Mouse (Mus musculus): ENCODE measurements around the gene Gpr83.

Gpr83 gene

DNA sequence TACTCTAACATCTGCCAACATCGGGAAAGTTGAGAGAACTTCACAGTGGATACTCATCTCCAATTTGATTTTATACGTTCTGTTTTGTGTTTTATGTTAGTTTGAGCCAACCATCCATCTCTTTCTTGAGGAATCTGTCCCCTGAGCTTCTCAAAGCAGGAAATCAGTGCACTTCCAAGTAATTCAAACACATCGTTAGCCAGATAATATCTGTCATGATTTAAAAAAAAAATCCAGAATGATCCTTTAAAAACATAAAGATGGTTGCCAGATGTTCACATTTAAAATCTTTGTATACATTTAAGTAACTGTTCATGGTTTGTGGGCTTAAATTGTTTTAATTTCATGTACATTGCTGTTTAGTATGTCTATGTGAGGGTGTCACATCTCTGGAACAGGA is 45.9 kb downstream of the Gpr83 start:
- DNase-seq, result no peak

DNA sequence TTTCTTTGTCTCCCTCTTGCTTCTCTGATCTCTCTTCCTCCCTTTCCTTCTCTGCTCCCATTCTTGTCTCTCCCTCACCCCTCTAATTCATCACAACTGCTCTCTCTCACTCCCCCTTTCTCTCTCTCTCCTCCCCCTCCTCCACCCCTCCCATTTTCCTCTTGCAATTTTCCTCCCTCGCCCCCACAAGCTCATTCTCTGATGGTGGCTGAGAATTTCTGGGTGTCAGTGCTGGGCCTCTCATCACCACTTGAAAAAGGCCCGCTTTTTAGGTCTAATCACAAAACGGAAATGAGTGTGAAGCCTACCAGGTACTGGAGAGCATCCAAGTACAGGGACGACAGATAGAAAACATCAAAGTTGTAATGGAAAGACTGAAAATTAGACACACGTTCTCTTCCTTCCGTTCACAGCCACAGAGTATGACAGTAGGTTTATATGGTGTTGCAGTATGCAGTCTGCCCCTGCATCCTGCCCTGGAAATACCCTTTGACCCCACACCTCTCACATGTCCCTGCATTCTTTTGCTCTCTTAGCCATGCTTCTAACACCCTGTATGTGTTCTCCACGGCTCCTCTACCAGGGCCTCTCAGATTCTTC is 47.9 kb downstream of the Gpr83 start:
- no peak for DNase-seq

DNA sequence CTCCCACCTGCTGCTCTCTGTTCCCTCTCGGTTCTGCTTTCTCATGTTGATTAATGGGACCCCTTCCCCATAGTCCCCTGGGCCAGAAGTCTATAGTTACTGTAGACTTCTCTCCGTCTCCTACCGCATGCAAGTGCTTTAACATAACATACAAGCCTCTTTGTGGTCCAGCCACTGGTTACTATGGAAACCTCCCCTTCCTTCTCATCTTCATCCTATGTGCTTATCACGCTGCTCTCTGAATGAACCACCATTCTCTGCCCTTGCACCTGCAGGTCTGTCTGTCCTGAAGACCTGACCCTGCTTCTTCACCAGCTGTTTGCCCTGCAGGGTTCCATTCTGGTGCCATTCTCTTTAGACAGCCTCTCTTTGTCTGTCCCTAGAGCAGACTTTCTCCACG is 50.0 kb downstream of the Gpr83 start:
- no peak for DNase-seq

DNA sequence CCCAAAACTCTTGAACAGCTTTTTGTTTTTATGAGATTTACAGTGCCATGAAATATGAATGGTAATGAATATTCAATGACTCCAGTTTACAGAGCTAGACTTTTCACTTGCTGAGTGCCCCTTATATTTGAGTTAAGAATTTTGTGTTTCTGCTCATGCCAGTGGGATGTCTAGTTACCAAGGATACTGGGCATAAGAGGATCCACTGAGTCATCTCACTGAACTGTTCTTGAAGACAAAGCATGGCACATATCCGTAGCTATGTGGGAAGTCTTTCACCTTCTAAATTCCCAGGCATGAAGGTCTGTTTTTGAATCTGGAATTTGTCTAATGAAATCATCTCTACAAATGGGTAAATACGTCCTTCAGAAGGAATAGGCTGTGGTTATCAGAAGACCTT is 52.0 kb downstream of the Gpr83 start:
- no peak for DNase-seq

DNA sequence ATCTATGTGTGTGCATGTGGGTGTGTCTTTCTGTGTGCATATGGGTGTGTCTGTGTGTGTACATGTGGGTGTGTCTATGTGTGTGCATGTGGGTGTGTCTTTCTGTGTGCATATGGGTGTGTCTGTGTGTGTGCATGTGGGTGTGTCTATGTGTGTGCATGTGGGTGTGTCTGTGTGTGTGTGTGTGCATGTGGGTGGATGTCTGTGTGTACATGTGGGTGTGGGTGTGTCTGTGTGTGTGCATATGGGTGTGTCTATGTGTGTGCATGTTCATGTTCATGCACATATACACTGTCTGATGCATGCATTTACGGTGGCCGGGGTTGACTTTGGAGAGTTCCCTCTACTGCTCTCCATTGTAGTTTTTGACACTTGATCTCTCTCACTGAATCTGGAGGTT is 57.7 kb downstream of the Gpr83 start:
- no peak for DNase-seq

DNA sequence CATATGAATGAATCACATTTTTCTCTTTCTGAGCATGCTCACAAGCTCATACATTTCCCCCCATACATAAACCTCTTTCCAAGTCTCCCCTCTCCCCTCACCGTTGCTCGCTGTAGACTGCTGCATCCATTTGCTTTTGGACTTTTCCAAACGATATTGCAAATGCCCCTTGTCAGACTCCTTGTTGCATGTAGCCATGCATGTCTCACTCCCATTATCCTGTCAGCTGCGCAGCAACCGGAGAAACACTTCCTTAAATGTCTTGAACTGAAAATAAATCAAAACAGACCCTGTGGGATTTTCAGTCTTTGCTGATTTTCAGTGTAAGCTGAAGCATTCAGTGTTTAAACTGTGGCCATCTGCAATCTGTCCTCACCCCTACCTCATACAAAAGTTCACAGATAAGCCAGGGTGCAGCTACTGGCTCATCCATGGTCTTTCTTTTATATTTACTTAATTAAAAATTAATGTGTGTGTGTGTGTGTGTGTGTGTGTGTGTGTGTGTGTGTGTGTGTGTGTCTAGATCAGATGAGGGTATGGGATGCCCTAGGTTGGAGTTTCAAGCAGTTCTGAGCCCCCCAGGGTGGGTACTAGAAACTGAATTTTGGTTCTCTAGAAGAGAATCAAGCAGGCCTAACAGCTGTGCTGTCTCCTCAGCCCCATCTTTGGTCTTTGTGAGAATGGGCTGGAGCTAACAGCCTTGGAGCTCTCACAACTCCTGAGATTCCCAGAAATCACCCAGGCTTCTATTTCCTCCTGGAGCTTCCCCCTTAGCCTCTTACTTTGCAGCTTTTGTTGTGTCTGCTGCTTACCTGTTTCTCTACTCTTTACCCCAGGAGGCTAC is 59.0 kb downstream of the Gpr83 start:
- no peak for DNase-seq

All from lung, postnatal 36 days (tissue).